Mouse (Mus musculus): Measurements from ENCODE around the gene Dlg5.
A peak's percentile ranks its signal among the peaks of the same experiment; 100 is the strongest.

Gene Dlg5

DNA sequence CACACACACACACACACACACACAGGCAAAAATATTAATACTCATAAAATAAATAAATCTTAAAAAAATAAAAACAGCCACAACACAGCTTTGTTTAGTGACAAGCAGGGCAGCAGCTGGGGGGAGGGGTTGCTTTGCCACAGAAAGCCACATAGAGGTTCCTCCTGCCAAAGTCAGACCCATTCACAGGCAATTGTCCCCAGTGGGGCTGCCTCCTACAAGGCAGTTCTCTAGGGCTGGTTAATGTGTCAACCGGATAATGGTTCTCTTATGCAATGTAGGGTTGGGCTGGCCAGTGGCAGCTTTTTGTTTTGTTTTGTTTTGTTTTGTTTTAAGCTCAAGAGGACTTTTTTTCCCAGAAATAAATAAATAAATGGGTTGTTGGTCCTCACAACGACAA lies 11.3 kb downstream of the Dlg5 start:
- DNase-seq (ENCODE audit: low read depth): no peak

DNA sequence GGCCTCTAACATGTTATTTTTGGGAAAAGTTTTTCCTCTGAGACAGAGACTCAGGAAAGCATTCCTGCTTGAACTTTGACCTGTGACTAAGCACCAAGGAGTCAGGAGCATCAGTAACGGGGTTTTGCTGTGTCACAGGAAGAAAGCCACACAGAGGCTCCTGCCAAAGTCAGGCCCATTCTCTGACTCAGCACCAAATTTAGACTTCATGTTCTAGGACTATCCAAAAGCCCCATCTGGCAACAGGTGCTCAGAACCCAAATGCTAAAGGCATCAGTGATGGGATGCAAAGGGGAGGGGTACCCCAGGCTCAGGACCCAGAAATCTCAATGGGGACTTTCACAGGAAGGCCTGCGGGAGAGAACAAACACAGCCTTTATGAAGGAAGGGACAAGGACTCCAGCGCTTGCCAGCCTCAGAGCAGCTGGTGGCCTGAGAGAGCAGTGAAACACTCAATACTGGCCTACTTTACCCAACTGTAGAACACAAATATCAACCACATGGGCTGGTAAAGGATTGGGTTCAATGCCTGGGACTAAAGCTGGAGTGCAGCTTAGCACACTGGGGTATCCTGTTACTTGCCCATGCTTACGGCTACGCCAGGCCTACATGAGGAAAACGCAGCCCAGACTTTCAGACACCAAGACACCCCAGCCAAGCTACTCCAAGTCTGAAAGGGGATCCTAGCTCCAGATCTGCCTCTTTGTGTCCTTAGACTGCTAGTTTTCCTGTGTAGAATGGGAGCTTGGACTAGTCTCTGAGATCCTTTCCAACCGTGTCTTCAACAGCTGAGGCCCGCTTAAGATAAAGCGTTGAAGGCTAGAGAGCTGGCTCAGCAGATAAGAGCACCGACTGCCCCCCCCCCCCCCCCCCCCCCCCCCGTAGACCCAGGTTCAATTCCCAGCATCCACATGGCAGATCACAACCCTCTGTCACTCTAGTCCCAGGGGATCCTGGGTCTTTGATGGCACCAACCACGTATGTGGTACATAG lies 12.8 kb downstream of the Dlg5 start:
- DNase-seq (ENCODE audit: low read depth): peak; percentile 77

DNA sequence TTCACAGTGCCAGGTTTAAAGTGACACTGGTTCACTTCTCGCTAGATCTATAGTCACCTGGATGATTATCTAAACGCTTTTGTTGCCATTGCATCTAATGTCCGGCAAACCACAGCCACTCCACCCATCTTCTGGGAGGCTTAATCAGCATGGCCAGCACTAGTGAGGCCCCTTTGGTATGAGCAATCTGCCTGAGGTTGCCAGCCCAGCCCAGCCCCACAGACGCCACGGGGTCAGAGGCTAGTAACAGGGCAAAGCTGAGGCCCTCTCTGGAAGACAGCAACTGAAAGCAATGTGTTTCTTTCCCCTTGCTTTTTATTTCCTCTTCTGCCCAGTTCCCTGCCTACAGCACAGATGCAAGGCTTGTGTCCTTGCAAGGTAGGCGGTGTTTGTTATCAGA lies 17.2 kb downstream of the Dlg5 start:
- DNase-seq (ENCODE audit: low read depth): no peak

DNA sequence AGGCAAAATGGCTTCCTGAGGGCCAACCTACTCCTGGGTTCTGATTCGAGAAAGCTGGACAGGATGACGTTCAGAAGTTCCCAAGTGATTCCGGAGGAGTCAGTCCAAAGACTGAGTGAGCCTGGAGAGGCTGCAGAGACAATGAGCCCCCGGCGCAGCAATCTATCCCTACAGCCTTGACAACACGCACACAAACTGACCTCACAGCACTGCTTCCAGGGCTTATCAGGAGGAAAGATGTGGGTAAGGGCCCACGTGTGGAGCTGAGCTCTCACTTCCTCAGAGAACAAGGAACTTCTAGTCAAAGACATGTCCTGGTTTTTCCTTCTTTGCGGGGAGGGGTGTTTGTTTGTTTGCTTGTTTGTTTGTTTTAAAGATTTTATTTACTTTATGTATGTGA lies 18.7 kb downstream of the Dlg5 start:
- no peak for DNase-seq (ENCODE audit: low read depth)

DNA sequence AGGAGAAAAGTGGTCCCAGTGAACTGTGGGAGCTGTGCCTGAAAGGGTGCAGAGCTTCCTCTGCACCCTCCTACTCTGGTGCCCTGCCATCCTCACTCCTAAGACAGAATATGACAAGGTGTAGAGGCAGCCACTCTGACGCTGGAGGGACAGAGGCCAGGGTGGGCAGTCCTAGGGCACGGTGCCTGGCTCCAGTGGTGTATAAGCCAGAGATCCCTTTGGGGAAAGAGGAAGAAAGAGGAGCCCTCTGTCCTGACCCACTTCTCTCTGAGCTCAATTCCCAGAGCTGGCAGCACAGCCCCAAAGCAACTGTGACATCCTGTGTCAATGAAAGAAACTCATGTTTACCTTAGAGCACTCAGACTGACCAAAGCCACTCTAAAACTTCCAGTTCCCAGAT lies 19.4 kb downstream of the Dlg5 start:
- DNase-seq (ENCODE audit: low read depth): no peak

DNA sequence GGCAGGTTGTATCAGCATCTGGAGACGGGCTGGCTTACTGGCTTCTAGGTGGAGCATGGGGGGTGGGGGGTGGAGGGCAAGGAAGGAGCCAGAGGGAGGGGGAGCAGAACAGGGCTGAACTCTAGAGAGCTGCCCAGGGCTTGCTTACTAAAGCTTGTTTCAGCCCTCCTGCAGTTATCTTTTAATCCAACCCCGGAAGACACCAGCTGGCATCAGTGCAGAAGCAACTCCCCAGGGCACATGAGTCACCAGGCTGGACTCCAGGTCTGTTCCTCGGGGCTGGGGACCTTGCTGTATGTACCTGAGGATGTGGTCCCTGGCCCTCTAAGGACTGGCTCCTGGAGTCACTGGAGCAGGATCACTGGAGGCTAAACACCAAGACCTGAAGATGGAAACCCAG lies 23.0 kb downstream of the Dlg5 start:
- no peak for DNase-seq (ENCODE audit: low read depth)

DNA sequence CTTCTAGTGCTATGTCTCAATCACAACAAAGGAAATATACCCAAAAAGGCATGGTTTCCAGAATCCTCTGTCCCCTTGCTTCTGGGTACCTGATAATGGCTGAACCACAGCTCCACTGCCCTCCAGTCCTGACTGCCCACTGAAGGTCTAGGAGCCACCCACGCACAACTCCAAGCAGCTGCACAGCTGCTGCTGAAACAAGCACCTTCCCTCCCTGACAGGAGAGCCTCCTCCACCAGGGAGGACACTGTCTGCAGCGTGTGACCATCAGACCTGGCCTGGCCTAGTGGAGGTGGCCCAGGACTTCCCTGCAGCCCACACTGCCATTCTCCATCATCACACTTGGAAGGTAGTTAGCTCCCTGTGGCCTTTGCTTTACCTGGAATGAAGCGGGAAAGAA lies 23.4 kb downstream of the Dlg5 start:
- no peak for DNase-seq (ENCODE audit: low read depth)

DNA sequence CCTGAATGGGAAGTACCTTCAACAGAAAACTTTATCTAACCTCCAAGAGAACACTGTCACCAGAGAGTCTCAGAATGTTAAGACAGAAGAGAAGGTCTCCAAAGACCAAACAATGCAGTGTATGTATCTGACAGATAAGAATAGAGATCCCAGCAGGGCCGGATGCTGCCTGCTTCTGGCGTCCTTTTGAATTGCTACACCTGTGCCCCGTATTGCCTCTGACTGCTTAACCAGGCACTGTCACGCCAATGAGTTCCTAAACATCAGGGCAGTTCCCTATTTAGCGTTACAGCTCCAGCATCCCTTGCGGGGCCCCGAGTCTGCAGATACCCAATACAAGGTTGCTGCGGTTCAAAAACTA lies 28.4 kb downstream of the Dlg5 start:
- no peak for DNase-seq (ENCODE audit: low read depth)

DNA sequence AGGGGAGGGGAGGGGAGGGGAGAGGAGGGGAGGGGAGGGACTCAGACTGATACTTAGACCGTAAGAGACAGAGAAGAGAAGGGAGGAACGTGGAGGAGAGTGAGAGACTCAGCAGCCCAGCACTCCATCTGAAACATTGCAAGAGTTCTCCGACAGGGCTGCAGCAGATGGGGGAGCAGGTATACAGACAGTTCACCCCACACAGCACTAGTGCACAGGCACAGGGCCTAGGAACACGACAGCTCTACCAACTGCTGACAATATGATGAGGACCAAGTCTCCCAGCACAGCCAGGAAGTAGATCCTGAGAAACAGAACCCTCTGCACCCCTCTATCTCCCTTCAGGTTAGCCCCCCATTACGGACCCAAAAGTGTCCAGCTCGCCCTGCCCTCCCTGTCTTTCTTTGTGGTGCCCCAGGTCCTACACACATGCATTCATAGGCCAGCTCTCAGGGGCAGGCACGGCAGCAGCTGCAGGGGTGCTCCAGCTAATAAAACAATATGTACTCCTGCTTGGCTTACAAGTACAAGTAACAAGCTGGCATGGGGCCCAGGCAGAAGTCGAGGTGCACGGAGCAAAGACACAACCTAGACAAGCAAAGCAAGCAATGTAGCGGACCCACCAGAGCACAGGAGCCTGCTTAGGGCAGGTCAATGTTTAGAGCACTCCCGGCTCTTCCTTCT lies 28.9 kb downstream of the Dlg5 start:
- DNase-seq (ENCODE audit: low read depth): no peak

DNA sequence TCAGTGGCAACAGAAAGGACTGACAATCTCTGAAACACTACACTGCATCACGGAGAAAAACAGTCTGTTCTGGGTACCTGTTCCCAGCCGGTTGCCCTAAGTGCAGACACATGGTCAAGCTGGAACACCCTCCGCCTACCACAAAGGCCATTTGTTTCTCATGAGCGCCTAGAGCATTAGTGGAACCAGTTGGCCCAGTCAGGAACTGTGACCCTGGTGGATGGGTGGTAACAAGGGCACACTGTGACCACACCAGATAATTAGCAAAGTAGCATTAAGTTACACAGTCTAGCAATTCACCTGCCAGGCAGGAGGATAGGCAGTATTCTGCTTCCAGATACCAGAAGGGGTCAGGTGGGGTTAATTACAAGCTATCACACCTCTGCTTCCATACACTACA lies 29.7 kb downstream of the Dlg5 start:
- DNase-seq (ENCODE audit: low read depth): no peak

DNA sequence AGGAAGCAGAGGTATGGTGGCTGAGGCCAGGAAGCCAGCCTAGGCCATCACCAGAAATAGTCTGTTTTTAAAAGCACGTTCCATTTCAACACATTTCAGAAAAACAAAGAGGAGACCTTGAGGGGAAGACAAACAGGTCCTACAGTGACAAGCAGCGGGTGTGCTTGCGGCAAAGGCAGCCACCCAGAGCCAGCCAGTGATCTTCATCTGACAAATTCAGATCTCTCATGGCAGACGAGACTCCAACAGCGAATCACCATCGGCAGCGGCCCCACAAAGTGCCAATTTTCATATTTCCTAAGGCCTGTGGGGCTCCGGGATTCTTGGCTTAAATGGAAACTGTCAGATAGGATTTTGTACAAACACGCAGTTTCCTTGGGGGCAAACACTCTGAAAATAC lies 31.3 kb downstream of the Dlg5 start:
- DNase-seq (ENCODE audit: low read depth): no peak

DNA sequence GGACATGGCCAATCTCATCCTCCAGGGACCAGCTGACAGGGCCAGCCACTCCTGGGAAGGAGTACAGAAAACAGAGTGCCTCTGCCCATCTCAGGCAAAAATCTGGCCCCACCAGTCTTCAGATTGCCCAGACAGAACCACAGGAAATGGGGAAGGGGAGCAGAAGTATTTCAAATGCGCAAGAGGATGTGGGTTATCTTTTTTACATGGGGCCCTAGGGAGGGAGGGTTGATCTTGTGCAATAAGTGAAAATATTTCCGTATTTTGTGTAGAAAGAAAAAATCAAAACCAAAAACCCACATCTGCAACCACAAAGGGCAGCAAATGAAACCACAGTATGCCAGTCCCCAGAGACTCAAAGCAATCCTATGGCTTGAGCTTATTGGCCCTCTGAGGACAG lies 32.4 kb downstream of the Dlg5 start:
- no peak for DNase-seq (ENCODE audit: low read depth)

DNA sequence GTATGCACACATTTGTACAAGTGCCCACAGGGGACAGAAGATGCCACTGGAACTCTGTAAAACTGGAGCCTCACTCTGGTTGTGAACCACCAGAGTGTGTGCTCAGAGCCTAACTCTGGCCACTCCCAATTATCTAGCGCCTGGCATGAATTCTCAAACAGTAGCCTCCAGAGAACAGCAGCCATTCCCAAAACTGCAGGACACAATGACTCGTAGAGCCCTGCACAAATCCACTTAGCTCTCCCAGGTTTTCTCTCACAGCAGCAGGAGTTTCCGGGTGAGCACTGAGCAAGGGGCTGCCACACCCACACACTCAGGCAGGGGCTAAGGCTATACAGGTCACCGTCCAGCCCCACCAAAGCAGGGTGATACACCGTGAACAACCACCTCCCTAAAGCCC lies 32.9 kb downstream of the Dlg5 start:
- DNase-seq (ENCODE audit: low read depth): no peak

DNA sequence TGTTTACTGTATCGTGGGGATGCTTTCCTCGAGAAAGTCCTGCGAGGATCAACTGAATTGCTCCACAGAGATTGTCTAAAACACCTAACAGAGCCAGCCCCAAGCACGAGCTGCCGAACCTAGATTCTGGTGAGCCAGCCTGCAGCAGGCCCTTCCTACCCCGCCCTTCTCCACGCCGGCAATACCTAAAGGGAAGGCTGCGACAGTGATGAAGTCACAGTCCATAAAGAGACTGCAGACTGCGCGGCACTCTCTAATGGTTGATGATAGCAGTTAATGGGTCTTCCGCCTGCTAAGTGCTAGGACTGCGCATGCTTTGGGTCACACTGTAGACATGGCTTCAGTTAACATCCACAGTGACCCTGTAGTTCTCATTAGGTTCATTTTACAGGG lies 38.4 kb downstream of the Dlg5 start:
- no peak for DNase-seq (ENCODE audit: low read depth)

DNA sequence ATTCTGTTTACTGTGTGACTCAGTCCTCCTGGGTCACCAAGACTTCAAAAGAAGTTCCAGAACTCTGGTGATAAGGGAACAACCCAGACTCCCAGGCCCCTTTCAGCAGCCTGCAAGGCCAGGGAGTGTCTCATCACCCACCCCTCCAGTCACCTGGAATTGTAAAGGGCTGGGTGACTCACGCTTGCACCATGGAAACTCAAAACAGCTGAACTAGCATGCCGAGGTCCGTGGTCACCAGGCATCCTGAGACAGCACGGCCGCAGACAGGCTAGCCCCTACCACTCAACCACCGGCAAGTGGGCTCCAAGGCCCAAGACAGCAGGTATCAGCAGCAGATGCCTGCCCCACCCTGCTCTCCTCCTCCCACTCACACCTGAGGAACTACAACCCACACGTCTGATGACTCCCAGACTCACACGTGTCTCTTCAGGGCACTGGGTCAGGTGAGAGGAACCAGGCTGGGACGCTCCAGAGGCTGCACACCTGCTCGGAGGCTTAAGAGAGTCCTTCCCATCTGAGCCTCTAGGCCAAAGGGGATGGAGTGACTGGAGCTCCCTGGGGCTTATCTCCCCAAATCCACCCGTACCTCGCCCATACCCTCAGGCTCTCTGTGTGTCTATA lies 38.9 kb downstream of the Dlg5 start:
- no peak for DNase-seq (ENCODE audit: low read depth)

DNA sequence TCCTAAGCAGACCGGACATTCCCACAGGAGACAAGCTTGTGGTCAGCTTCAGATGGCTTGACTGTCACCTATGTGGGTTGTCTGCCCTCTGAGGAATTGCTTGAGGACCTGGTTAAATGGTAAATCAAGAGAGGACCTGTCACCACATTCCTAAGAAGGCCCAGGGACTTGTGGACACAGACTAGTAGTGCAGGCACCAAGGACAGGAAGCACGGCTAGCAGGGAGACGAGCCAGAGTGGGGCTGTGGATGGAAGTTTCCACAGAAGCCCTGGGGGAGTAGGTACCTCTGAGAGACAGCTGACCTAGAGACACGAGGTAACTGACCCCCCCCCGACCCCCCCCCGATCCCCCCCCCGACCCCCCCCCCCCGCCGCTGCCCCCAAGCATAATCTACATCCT lies 39.4 kb downstream of the Dlg5 start:
- no peak for DNase-seq (ENCODE audit: low read depth)

DNA sequence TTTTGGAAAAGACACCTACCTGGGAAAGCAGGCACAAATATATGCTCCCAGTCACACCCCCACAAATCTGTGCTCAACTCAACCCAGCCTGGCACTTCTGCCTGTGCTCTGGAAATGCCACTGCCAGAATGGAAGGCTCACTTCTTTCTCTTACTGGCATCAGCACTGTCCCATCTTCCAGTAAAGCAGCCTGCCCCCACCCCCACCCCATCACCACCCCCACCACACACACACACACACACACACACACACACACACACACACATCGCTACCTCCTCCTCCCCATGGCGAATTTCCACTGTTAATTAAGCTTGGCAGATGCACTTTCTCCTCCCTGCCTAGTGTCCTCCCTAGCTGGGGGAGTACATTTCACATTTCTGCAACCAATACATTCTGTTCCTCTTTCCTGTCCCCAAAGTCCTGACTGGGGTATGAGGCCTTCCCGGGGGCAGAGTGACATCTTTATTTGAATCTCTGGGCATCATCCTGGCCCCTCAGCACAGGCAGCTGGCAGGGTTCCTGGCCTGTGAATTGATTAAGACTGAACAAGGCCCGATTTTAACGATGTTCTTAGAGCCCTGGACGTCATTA lies 40.3 kb downstream of the Dlg5 start:
- DNase-seq (ENCODE audit: low read depth): no peak

DNA sequence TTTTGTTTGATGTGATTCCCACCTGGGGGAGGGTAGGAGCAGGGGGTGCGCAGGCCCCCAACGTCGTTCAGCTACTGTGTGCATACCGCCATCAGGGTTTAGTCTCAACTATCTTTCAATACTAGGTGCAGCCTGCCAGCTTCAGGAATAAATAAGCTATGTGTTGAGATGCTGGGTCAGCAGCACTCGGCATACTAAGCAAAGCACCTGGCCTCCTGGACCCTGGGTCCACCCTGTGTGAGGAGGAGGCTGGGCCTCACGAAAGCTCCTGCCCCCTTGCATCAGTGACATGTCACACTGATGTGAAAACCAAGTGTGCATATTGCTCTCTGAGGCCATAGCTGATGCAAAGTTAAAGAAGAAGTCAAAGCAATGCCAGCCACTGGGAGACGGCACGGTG lies 42.5 kb downstream of the Dlg5 start:
- DNase-seq (ENCODE audit: low read depth): no peak

DNA sequence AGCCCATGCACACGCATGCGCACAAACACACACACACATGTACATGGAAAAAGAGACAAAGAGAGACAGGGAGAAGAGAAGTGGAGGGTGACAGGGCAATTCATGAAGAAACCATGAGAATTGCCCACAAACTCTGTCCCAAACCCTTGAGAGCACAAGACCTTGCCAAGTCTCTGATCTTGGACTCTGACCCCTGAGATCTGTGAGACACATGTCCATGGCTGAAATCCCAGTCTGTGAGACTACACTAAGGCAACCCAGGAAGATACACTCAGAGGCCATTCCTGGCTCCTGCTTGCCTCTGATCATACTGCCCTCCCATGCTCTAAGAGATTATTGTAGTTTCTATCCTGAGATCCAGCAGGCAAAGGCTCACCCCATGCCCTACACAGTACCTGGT lies 44.9 kb downstream of the Dlg5 start:
- DNase-seq (ENCODE audit: low read depth): no peak

DNA sequence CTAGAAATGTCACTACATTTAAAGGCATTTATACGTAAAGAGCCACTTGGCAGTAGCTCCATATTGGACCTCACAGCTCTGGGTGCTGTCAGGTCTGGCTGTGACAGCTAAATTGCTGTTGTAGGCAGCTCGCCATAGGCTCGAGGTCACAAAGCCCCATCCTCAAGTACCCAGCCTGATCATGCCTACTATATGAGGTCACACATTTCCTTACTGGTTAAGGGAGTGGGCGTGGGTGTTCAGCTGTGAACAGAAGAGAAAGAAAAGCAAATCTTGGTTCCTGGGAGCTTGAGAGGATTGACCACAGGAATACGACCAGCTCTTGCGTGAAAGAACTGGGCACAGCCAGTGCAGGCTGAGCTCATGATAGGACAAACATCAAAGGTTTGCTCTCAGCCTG lies 46.0 kb downstream of the Dlg5 start:
- DNase-seq (ENCODE audit: low read depth): no peak

DNA sequence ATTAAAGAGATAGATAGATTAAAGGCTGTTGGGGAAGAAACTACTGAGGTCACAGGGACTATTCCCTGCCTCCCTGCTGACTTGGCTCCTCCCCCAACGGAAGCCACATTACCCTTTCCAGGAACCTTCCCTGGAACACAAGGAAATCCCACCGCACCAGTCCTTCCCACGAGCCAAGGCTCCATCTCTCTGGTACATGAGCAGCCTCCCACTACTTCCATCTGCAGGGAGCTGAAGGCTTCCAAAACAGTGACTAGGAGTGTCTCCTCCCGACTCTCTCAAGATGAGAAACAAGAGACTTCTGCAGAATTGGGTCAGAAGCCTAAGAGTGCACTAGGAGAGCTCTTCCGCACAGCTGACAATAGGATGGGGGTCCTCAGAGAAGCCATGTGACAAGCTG lies 47.9 kb downstream of the Dlg5 start:
- DNase-seq (ENCODE audit: low read depth): no peak

DNA sequence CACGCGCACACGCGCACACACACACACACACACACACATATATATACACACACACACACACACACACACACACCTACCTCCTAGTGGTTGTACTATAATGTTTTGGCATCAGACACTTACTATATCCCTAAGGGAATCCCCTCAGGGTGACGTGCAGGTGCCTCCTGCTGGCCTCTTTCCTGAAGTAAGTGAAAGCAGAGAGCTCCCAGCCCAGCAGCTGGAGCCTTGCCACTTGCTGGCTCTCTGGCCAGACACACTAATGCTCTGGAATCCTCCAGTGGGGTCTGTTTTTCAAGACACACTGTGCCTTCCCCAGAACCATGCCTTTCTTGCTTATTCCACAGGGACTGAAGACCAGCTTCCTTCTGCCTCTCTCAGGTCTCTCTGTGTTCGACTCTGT lies 48.8 kb downstream of the Dlg5 start:
- peak; percentile 76 for DNase-seq (ENCODE audit: low read depth)

DNA sequence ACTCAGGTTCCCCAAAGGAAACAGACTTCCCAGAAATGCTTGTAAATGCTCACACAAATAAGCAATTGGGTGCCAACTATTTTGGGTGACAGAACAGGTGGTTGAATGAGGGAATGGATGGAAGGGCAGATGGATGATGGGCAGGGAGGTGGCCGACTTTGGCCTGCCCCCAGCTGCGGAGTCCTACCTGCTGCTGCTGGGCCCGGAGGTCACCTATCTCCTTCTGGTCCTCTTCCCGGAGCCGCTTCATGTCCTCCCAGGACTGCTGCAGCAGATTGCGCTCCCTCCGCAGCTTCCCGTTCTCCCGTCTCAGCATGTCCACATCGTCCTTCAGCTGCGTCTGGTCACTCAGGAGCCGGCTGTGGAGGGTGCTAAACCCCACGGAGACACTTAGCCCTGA lies 55.6 kb downstream of the Dlg5 start:
- no peak for DNase-seq (ENCODE audit: low read depth)
